Mouse (Mus musculus): Measurements from ENCODE around the gene Eif3c. TPM values are rescaled to one million over a fixed set of nuclear protein-coding genes. Genes with fewer than 3 reads are reported as not detected.

The Eif3c gene
- polyA plus RNA-seq (2012; ENCODE audit: insufficient read depth, low replicate concordance): 22.3 and 46.6 TPM in 2 replicates

- H3K27me3 ChIP-seq (replicated peaks): no peaks in the 10 kb centered on the region
- H3K4me1 ChIP-seq: peaks cover 11% of the 10 kb centered on the region; the same call in 1 of the 2 replicates
- TF ChIP-seq GATA1 (IDR thresholded peaks at IDR 0.05; ENCODE audit: borderline replicate concordance, low read length) (no peak), FLI1 (IDR thresholded peaks at IDR 0.05; ENCODE audit: low read length) (peak; percentile 31; the same call in 1 of the 2 replicates)
- H3K36me3 ChIP-seq (replicated peaks; ENCODE audit: low read length): peaks cover 35% of the 10 kb centered on the region
- no peaks in the 10 kb centered on the region for H3K9me3 ChIP-seq
- H3K4me3 ChIP-seq (replicated peaks): peak within 1 kb of the TSS; percentile 98
Observed at GRCm38 (mm10) chr7:126566094-126566765, at the start of gene Eif3c. Gene Eif3c (minus strand): TSS chr7:126566411.

GRCm38 (mm10) chr7:126612736-126613135, 46.5 kb upstream of the Eif3c start:
- Histone ChIP-seq H3K4me3 (replicated peaks) (no peak overlapping the region), H3K27me3 (replicated peaks) (no peaks in the 10 kb centered on the region), H3K36me3 (replicated peaks; ENCODE audit: low read length) (peaks cover 14% of the 10 kb centered on the region), H3K9me3 (peaks cover 15% of the 10 kb centered on the region; the same call in 1 of the 2 replicates), H3K4me1 (peaks cover 25% of the 10 kb centered on the region)
- TF ChIP-seq GATA1 (IDR thresholded peaks at IDR 0.05; ENCODE audit: borderline replicate concordance, low read length): no peak
- no peak for TF ChIP-seq FLI1 (IDR thresholded peaks at IDR 0.05; ENCODE audit: low read length)

GRCm38 (mm10) chr7:126607796-126608195, 41.6 kb upstream of the Eif3c start:
- no peak for TF ChIP-seq GATA1 (IDR thresholded peaks at IDR 0.05; ENCODE audit: borderline replicate concordance, low read length)
- TF ChIP-seq FLI1 (IDR thresholded peaks at IDR 0.05; ENCODE audit: low read length): no peak
- Histone ChIP-seq H3K4me1 (peaks cover 53% of the 10 kb centered on the region), H3K27me3 (replicated peaks) (no peaks in the 10 kb centered on the region), H3K9me3 (peaks cover 10% of the 10 kb centered on the region; the same call in 1 of the 2 replicates), H3K36me3 (replicated peaks; ENCODE audit: low read length) (peaks cover 7% of the 10 kb centered on the region), H3K4me3 (replicated peaks) (no peak overlapping the region)

- Histone ChIP-seq H3K4me3 (replicated peaks) (no peak overlapping the region), H3K27me3 (replicated peaks) (no peaks in the 10 kb centered on the region)
Observed at GRCm38 (mm10) chr7:126607064-126607463, 40.9 kb upstream of the Eif3c start.

GRCm38 (mm10) chr7:126606611-126607010, 40.4 kb upstream of the Eif3c start:
- TF ChIP-seq FLI1 (IDR thresholded peaks at IDR 0.05; ENCODE audit: low read length): no peak
- TF ChIP-seq GATA1 (IDR thresholded peaks at IDR 0.05; ENCODE audit: borderline replicate concordance, low read length): no peak
- H3K4me3 ChIP-seq (replicated peaks): no peak overlapping the region
- peaks cover 55% of the 10 kb centered on the region for H3K4me1 ChIP-seq
- peaks cover 8% of the 10 kb centered on the region; the same call in 1 of the 2 replicates for H3K9me3 ChIP-seq
- H3K36me3 ChIP-seq (replicated peaks; ENCODE audit: low read length): peaks cover 6% of the 10 kb centered on the region
- no peaks in the 10 kb centered on the region for H3K27me3 ChIP-seq (replicated peaks)

More at GRCm38 (mm10) chr7:126607064-126607463, 40.9 kb upstream of the Eif3c start:
- H3K9me3 ChIP-seq: peaks cover 8% of the 10 kb centered on the region; the same call in 1 of the 2 replicates
- TF ChIP-seq FLI1 (IDR thresholded peaks at IDR 0.05; ENCODE audit: low read length) (no peak), GATA1 (IDR thresholded peaks at IDR 0.05; ENCODE audit: borderline replicate concordance, low read length) (no peak)
- peaks cover 53% of the 10 kb centered on the region for H3K4me1 ChIP-seq
- H3K36me3 ChIP-seq (replicated peaks; ENCODE audit: low read length): peaks cover 6% of the 10 kb centered on the region

- TF ChIP-seq FLI1 (IDR thresholded peaks at IDR 0.05; ENCODE audit: low read length): no peak
- TF ChIP-seq GATA1 (IDR thresholded peaks at IDR 0.05; ENCODE audit: borderline replicate concordance, low read length): no peak
Observed at GRCm38 (mm10) chr7:126602650-126603049, 36.4 kb upstream of the Eif3c start.

GRCm38 (mm10) chr7:126601896-126602295, 35.7 kb upstream of the Eif3c start:
- Histone ChIP-seq H3K27me3 (replicated peaks) (no peaks in the 10 kb centered on the region), H3K36me3 (replicated peaks; ENCODE audit: low read length) (no peaks in the 10 kb centered on the region), H3K9me3 (no peaks in the 10 kb centered on the region), H3K4me3 (replicated peaks) (peak overlapping the region; percentile 51), H3K4me1 (peaks cover 80% of the 10 kb centered on the region)
- no peak for TF ChIP-seq FLI1 (IDR thresholded peaks at IDR 0.05; ENCODE audit: low read length)

More at GRCm38 (mm10) chr7:126602650-126603049, 36.4 kb upstream of the Eif3c start:
- Histone ChIP-seq H3K9me3 (no peaks in the 10 kb centered on the region), H3K4me3 (replicated peaks) (peak overlapping the region; percentile 10), H3K4me1 (peaks cover 80% of the 10 kb centered on the region), H3K27me3 (replicated peaks) (no peaks in the 10 kb centered on the region), H3K36me3 (replicated peaks; ENCODE audit: low read length) (no peaks in the 10 kb centered on the region)

GRCm38 (mm10) chr7:126598919-126599318, 32.7 kb upstream of the Eif3c start:
- peaks cover 24% of the 10 kb centered on the region for H3K27me3 ChIP-seq (replicated peaks)
- peak overlapping the region; percentile 44 for H3K4me3 ChIP-seq (replicated peaks)
- H3K4me1 ChIP-seq: peaks cover 90% of the 10 kb centered on the region
- TF ChIP-seq FLI1 (IDR thresholded peaks at IDR 0.05; ENCODE audit: low read length) (no peak), GATA1 (IDR thresholded peaks at IDR 0.05; ENCODE audit: borderline replicate concordance, low read length) (no peak)
- no peaks in the 10 kb centered on the region for H3K36me3 ChIP-seq (replicated peaks; ENCODE audit: low read length)
- no peaks in the 10 kb centered on the region for H3K9me3 ChIP-seq

- Histone ChIP-seq H3K9me3 (no peaks in the 10 kb centered on the region), H3K4me3 (replicated peaks) (peak overlapping the region; percentile 65)
Observed at GRCm38 (mm10) chr7:126596414-126596813, 30.2 kb upstream of the Eif3c start.

GRCm38 (mm10) chr7:126595890-126596289, 29.7 kb upstream of the Eif3c start:
- H3K36me3 ChIP-seq (replicated peaks; ENCODE audit: low read length): no peaks in the 10 kb centered on the region
- H3K9me3 ChIP-seq: no peaks in the 10 kb centered on the region
- TF ChIP-seq GATA1 (IDR thresholded peaks at IDR 0.05; ENCODE audit: borderline replicate concordance, low read length): no peak
- TF ChIP-seq FLI1 (IDR thresholded peaks at IDR 0.05; ENCODE audit: low read length): no peak
- peak overlapping the region; percentile 65 for H3K4me3 ChIP-seq (replicated peaks)
- peaks cover 75% of the 10 kb centered on the region for H3K4me1 ChIP-seq
- peaks cover 49% of the 10 kb centered on the region for H3K27me3 ChIP-seq (replicated peaks)

More at GRCm38 (mm10) chr7:126596414-126596813, 30.2 kb upstream of the Eif3c start:
- peaks cover 80% of the 10 kb centered on the region for H3K4me1 ChIP-seq
- peaks cover 47% of the 10 kb centered on the region for H3K27me3 ChIP-seq (replicated peaks)
- TF ChIP-seq FLI1 (IDR thresholded peaks at IDR 0.05; ENCODE audit: low read length) (no peak), GATA1 (IDR thresholded peaks at IDR 0.05; ENCODE audit: borderline replicate concordance, low read length) (no peak)
- no peaks in the 10 kb centered on the region for H3K36me3 ChIP-seq (replicated peaks; ENCODE audit: low read length)

All from megakaryocyte, embryonic 14.5 days (primary cell).